Mouse (Mus musculus) adrenal gland, postnatal 36 days (tissue): ENCODE data around the gene Map3k14. TPM values are rescaled to one million over a fixed set of nuclear protein-coding genes. Genes with fewer than 3 reads are reported as not detected.
"Not testable (repeated sequence)": the region's sequence is repeated elsewhere in the genome, so short reads cannot be mapped to it uniquely, and the experiment has no call there.

Source experiments
- DNase-seq, 2 experiments: peaks; one replicate each; pipeline ENCODE4 v3.0.0; 2021; ENCODE audit warnings: mixed read lengths in 1 of 2
- long read RNA-seq, 2 experiments: library from polyadenylated mRNA; stranded (forward); transcript quantifications; one replicate each; pipeline ENCODE4 v2.0.0; 2021; ENCODE audit warnings: borderline sequencing depth in 2 of 2
- total RNA-seq, 2 experiments: library from RNA; stranded (reverse); gene quantifications; 2 replicates each; pipeline ENCODE4 v1.2.3; 2021

Gene Map3k14
- total RNA-seq = 1 to 10 TPM; 4.7 to 7.7 TPM
- long read RNA-seq, experiment 1, full-length matches to known transcripts = 1 of 5 reads
- long read RNA-seq, experiment 1, partial matches to known transcripts = 4 of 5 reads
- long read RNA-seq, experiment 1, other reads (novel, unspliced or antisense) = 0 of 5 reads
- long read RNA-seq, experiment 2, partial matches to known transcripts = 4 of 5 reads
- long read RNA-seq, experiment 2, other reads (novel, unspliced or antisense) = 1 of 5 reads

DNA sequence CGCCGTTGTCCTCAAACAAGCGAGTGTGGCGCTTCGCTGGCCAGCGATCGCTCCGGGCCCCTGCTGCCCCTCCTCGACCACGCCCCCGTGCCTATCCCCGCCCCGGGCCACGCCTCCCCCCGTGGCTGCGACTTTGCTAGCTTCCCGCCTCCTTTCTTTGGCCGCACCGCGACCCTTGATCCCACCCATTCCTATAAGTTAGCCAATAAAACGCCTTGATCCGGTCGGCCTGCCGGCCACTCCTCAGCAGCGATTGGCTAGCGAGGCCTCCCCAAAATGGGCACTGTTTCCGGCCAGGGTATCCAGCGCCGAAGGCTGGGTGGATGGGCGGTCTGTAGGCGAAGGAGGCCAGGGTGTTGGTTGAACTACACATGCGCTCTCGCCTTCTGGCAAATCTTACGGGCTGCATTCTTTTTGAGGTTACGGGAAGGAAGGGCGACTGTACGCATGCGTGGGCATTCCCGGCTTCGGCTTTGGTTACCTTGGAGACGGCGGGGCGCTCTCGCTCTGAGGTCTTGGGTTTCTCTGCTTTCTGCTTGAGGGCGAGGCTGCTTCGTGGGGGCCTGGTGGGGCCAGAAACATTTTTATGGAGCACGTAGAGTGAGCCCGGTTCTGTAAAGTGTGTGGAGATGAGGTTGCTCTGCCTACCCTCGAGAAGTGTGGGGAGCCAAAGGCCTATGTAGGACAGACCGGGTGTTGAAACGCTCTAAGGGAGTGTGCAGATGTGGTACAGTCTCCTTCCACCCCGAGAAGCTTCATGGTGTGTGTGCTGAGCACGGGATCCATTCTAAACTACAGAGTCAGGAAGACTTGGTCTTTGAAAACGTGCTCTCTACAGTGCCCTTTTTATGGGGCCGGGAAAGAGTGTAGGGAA, at the start of gene Map3k14:
Gene Map3k14, minus strand, starts transcription at position 127 of the 874 bp plus-strand sequence.
- DNase-seq = peak; percentile 100

DNA sequence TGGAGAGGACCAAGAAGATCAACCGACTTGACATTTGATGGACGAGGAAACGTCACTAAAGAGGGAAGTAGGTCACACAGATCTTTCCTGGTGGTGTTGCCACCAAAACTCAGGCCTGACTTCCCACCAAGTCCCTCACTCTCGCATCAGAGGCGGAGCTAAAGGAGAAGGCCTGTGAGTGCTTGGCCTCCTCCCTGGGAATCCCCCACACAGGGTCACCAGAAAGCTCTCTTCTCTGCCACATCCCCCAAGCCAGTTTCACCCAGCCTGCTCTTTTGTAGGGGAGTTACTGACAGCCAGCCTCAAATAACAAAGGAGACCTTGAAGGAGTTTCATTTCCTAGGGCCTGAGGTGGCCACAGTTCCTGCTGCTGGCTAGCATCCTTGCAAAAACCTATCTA, 48.1 kb upstream of the Map3k14 start:
- no peak for DNase-seq

DNA sequence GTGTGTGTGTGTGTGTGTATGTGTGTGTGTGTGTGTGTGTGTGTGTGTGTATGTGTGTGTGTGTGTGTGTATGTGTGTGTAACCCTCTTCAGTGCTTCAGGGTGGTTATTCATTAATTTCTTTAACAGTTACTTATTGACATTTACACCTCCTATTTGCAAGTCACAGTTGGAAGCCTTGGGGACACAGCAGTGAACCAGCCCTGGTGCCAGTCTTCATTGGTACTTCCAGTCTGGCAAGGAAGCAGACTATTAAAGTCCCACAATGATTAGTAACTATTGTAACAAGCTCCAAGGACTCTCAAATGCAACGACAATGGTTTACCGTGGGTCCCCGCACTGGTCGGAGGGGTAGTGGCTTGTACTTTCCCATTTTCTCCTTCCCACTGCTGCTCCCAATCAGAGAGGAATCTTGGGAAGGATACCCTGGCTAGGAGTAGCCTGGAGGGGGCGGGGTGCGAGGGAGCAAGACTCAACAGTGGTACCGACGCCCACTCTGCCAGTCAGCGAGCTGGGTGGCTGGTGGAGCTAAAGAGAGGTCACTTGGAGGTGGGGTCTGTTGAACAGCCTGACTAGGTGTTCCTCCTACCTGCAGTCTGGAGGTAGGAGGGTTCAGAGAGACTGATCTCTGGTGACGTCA, 47.6 kb upstream of the Map3k14 start:
- DNase-seq = no peak

DNA sequence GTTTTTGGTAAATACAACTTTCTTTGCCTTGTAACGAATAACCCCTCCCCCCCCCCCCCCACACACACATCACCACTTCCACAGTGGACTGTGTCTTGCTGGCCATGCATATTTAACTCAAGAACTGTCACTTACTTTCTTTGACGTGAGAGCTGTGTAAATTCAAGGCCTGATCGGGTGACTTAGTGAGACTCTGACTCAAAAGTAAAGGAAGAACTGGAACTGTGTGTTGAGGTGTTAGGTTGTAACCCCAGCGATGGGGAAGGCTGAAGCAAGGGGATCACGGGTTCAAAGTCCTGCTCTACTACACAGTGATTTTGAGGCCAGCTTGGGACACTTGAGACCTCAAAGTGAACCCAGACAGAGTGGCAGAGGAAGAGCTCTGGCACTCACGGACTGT, 46.3 kb upstream of the Map3k14 start:
- DNase-seq = no peak

DNA sequence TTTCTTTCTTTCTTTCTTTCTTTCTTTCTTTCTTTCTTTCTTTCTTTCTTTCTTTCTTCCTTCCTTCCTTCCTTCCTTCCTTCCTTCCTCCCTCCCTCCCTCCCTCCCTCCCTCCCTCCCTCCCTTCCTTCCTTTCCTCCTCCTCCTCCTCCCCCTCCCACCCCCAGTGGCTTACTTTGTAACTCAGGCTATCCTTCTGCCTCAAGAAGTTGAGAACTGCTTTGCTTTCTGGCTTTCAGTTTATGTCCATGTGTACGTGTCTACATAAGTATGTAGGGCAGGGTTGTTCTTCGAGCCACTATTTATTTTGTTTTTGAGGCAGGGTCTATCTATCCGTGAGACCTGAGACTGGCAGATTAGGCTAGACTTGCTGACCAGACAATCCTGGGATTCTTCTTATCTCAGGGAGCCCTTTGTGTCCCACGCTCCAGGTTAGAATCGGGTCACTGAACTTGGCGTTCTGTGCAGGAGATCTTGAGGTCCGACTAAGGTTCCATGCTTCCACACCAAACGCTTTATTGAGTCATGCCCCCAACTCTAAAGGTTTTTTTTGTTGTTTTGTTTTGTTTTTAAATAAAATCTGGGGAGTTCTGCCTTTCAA, 45.5 kb upstream of the Map3k14 start:
- no peak for DNase-seq

DNA sequence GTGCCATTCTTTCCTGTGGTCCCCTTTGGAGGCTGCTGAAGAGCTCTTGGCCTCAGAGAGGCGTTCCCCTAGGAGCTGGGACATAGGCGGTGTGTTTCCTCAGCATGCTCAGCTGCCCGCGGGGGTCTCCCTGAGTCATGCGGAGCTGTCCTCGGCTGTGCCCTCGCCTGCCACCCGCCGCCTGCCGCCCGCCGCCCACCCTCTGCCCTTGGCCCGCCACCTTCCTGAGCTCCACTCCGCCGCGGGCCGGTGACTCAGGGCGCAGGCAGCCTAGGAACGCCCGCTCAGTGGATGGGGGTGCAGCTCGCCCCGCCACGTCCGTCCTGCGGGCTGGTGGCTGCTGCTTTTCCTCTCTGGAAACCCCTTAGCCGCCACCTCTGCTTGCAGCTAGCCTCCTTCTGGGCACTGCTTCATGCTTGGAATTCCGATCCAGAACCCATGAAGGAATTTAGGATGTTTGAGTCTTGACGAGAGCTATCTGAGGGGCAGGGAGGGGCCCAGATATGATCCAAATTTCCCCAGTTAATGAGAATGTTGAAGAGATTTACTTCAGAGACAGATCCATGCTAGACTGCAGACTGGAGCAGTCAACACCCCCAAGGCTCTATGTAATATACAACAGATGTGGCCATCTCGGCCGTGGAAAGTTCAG, 44.8 kb upstream of the Map3k14 start:
- peak; percentile 83 to 91 for DNase-seq

DNA sequence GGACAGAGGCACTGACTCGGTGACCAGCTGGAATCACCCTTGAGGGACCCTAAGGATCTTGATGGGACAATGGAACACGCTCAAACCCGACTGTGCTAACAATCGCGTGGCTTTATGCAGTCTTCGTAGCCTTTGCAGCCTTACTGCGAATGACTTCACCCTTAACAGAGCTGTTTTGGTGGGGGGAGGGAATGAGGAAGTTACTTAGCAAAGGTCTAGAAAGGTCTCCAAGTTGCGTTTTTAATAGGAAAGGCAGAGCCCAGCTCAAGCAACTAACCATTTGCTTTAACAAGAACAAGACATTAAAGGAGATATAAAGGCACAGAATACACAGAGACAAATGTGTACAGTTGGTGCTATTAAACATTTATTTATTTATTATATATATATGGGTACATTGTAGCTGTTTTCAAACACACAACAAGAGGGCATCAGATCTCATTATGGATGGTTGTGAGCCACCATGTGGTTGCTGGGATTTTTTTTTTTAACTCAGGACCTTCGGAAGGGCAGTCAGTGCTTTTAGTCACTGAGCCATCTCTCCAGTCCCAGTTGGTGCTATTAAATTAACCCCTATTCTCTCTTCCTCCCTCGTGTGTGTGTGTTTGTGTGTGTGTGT, 42.8 kb upstream of the Map3k14 start:
- no peak for DNase-seq

DNA sequence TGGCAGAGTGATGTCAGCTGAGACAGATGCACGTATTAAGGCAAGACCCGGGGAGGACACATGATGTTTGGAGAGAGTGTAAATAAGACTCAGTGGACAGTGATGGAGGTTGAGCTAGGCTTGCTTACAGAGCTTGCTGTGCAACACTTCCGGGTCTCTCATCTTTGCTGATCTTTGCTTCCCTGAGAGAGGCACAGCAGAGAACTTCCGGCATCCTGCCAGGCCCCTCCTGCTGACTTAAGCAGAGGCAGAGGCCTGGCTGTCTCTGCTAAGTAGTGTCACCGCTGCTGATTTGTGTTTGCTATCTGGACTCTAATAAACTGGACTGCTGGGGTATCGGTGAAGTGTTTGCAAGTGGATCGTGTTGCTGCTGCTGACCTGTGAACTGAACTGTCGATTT, 40.6 kb upstream of the Map3k14 start:
- DNase-seq = peak; percentile 41 to 66

DNA sequence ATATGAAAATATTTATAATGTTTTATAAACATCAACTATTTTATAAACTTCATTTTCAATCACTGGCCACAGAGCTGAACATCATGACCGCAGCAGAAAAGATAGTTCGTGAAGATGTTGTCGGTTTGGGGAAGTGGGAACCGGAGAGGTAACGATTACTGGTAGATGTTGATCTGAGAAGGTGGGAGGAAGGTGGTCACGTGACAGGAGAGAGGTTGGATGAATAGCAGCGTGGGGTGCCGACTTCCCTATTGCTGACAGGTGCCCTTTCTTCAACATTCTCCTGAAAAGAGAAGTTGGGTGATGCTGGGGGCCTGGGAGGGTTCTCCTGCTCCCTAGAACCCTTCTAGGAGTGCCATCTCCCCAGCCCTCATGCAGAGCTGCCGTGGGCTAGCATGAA, 37.3 kb upstream of the Map3k14 start:
- no peak for DNase-seq

DNA sequence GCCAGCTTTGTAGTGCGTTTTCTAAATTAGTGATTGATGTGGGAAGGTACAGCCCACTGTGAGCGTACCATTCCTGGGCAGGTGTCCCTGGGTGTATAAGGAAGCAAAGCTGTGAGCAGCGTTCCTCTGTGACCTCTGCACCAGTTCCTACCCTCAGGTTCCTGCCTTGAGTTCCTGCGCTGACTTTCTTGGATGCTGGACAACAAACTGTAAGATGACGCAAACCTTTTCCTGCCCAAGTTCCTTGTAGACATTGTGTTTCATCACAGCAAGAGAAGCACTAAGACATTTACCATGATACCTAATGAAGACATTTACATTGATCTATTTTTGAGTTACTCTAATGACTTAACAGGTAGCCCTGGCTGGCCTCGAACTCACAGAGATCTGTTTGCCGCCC, 27.5 kb upstream of the Map3k14 start:
- no peak for DNase-seq

DNA sequence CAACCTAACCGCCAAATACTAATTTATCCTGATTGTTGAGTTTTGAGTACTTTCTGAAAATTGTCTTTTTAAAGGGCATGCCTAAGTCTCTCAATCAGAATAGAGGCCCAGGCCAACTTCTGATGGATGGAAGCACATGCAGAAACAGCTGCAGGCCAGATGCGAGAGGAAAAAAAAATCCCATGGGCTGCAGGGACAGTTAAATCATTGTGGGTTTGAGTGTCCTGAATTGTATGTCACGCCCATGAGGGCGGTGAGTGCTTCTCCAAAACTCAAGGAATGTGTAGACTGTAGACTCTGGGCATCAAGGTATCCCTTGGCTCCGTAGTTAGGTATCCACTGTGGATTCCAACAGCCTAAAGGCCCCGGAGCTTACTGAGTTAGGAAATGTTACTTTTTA, 26.8 kb upstream of the Map3k14 start:
- no peak for DNase-seq

DNA sequence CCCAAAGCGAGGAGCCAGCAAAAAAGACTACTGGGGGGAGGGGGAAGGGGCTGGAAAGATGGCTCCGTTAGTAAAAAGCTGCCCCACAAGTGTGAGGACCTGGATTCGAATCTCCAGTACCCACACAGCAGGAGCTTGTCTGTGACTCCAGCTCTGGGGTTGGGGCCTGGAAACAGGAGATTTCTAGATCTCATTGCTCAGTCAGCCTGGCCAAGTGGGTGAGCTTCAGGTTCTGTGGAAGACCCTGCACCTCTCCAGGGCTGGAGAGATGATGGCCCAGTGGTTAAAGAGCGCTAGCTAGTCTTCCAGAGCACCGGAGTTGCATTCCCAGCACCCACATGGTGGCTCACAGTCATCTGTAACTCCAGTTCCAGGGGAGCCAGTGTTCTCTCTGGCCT, 25.6 kb upstream of the Map3k14 start:
- DNase-seq = no peak

DNA sequence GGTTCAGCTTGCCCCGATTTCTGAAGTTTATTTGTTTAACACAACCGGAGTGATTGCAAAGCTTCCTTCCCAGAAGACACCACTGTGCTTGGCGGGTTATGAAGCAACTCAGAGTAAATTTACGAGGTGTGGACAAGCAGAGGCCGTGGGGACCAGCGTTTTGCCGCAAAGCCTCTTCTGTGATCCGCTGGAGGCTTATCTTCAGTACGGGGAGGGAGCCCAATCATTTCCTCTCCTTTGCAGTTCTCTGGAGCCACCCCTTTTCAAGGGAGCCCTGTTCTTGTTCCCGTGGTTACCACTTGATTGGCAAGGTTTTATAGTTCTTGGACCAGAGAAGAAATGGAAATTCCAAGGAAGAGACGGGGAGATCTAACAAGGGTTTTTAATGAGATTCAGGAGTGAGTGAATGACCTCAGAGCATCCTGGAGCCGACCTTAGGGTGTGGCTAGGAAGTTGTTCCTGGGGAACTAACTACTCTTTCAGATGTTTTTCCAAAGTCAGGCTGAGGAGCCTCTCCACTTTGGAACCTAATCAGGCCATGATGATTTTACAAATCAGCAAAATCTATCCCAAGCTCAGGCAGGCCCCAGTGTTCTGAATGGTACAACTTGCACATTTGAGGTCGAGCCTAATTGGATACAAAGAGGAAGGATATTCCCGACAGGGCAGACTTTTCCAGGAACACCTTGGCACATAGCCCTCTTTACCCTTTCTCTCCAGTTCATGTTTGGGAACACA, 25.0 kb upstream of the Map3k14 start:
- peak; percentile 10 to 39 for DNase-seq

DNA sequence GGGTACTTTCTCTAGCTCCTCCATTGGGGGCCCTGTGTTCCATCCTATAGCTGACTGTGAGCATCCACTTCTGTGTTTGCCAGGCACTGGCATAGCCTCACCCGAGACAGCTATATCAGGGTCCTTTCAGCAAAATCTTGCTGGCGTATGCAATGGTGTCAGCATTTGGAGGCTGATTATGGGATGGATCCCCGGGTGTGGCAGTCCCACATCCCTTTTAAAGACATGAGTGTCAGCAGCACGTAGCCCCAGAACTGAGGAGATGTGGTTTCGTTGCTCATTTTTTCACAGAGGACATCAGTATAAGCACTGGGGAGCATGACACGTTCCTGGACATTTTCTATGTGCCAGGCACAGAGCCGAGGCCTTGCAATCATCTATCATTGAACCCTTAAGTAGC, 23.6 kb upstream of the Map3k14 start:
- not testable (repeated sequence) for DNase-seq

DNA sequence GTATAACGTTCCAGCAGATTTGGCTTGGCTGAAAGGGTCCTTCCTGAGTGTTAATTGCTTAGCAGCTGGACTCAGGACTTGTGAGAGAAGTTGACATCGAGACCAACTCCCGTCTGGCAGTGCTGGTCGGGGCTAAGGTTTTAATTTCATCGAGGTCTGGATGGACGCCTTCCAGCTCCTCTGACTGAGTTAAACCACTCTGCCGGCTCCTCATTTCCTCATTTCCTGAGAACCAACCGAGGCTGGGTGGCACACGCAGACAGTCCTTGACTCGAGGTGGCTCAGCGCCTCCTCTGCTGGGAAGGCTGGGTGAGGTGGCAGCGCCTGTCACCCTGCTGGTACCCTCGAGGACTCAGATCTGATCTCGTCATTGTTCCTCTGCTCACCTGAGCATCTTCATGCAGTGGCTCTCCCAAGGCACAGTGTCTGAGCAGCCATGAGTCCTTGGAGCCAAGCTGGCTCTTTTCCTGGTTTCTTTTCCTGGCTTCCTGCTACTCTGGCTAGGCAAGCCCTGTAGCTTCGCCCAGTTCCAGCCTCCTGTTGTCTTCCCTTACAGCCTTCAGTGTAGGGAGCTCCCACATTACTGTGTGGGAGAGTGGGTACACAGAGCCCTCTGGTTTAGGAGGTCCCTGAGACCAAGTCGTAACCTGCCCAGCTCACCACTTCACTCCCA, 21.2 kb upstream of the Map3k14 start:
- DNase-seq = no peak

DNA sequence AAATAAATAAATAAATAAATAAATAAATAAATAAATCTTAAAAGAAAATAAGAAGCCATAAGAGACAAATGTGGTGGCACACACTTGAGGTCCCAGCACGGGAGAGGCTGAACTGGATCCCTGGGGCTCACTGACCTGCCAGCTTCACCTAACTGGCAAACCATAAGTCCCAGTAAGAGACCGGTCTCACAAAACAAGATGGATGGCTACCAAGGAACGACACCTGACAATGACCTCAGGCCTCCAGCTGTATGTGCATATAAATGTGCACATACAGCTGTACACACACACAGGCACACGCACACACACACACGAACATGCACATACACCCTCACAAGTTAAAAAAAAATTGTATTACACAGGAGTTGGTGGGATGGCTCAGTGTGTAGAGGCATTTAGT, 19.6 kb upstream of the Map3k14 start:
- DNase-seq = no peak

DNA sequence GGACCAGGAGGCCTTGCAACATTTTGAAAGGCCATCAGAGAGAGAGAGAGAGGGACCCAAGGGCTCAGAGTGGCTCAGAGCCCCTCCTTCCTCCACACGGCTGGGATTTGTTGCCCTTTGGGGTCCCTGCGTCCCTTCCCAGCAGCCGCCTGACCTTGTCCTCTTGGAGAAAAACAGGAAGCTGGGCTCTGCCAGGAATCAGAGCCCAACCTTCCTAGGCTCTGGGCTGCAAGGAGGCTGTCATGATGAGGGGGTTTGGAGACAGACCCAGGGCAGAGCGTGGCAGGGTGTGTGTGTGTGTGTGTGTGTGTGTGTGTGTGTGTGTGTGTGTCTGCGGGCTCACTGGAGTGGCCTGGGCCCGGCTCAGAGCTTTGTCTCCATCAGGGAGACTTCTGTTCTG, 18.7 kb upstream of the Map3k14 start:
- peak; percentile 39 to 50 for DNase-seq

DNA sequence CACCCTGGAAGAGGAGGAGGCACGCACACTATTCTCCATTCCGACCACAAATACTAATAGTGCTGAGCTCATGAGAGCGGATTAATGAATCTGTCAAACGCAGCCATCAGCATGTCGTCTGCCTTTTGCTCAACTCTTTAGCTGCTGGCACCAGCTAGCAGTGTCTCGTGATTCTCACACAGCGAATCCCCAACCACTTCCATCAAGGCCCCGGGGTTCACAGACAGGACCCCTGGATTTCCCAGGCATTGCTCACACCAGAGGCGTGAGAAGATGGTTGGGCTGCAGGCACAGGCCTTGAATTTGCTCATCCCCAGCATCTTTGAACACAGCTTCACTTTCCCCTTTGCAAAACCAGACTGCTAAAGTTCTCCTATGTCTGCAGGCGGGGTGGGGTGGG, 18.0 kb upstream of the Map3k14 start:
- DNase-seq = no peak

DNA sequence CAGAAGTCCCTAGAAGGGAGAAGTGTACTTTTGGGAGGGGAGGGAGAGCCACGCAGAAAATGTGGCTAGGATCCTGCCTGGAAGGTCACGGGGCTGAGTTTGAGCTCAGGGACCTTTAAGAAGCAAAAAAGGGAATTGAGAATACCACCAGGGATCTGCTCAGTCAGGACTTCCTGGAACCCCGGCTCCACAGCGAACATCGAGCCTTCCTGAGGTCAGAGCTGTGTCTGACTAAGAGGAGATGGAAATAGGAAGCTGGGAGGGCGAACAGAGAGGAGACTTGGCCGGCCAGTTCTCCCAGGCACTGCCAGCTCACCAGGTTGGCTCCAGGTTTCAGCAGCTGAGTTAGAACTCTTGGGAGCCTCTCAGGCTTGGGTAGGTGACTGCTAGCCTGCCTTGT, 14.5 kb upstream of the Map3k14 start:
- DNase-seq = no peak

DNA sequence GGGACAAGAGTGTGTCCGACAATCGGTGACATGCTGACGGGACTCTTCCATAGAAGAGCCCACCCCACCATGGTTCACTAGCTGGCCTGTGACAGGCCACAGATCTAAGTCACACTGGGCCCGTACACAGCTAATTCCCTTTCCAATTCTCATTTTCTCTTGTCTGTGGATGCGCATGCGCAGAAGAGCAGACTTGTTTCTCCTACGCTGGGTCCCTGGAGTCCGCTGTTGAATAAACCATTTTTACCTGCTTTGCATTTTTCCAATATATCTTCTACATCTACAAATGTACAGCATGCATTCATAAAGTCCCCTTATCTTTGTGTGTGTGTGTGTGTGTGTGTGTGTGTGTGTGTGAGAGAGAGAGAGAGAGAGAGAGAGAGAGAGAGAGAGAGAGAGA, 9.2 kb upstream of the Map3k14 start:
- DNase-seq = no peak

DNA sequence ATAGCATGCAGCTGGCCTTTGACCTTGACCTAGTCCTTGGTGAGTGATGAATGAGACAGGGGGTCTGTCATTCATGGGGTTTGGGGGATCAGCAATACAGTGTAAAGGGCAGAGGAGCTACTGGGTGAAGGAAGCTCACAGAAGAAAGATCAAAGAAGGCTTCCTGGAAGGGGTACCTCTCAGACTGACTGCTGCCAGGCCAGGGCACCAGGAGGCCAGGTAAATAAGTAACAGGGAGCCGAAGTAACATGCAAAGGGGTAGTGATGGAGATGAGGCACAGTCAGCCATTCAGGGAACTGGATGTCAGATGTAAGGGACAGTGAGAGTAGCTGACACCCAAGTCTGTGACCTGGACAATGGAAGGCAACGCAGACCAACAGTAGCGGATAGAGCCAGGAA, 5.6 kb upstream of the Map3k14 start:
- no peak for DNase-seq
